Mouse (Mus musculus): ENCODE results near the gene Slc38a6.

- TF ChIP-seq EP300 (IDR thresholded peaks at IDR 0.05; ENCODE audit: low read depth): no peak
- no peak for TF ChIP-seq CTCF (IDR thresholded peaks at IDR 0.05; ENCODE audit: low read depth)
Measured at GRCm38 (mm10) chr12:73363401-73363800, 76.8 kb downstream of the Slc38a6 start.

Measured in heart, postnatal 0 days (tissue).